Mouse (Mus musculus) G1E (cell line): ENCODE data around the gene Uncx.

Experiments
- CTCF ChIP-seq: IDR thresholded peaks from 2 replicates; pipeline ENCODE4 v1.5.1; 2012; ENCODE audit warnings: low read depth, low read length, inconsistent platforms, mixed read lengths
- GATA1 ChIP-seq: IDR thresholded peaks from 2 replicates; pipeline ENCODE4 v1.6.1; 2012; ENCODE audit warnings: borderline replicate concordance, low read length, inconsistent platforms, mixed read lengths

- TF ChIP-seq GATA1, result no peak
- no peak for TF ChIP-seq CTCF
Measured at GRCm38 (mm10) chr5:139542043-139542365, 1.3 kb upstream of the Uncx start.
